Mouse (Mus musculus): ENCODE results near the gene Dhrs3. TPM values are rescaled to one million over a fixed set of nuclear protein-coding genes. Genes with fewer than 3 reads are reported as not detected.

Dhrs3 gene
- polyA plus RNA-seq, 1 experiment from 2014 or later: 36.5 TPM

DNA sequence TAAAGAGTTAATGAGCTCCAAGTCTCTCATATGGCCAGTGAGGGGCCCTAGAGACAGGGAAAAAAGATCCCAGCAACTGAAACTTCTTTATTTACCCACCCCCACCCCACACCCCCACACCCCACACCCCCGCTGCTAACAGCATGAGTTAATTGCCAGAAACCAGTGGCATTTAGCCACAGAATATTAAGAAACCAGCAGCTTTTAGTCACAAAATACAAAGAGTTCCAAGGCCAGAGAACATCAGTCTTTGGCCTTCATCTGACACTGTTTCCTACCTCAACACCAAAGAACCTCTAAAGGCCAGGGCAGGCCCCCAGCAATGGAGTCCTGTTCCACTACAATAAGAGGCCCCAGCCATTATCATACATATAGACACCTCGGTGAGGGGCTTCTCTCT lies 11.3 kb upstream of the Dhrs3 start:
- DNase-seq (no peak), ATAC-seq (ENCODE audit: insufficient read depth) (no peak)
- Histone ChIP-seq H3K36me3 (ENCODE audit: insufficient read depth) (no peaks in the 10 kb centered on the region), H3K4me1 (ENCODE audit: insufficient read depth) (no peaks in the 10 kb centered on the region), H3K9ac (no peak overlapping the region), H3K27ac (ENCODE audit: low read depth) (no peak overlapping the region), H3K9me3 (ENCODE audit: low read depth, low read length) (no peaks in the 10 kb centered on the region), H3K4me2 (no peak overlapping the region), H3K4me3 (ENCODE audit: low read depth, low read length) (no peak overlapping the region), H3K27me3 (ENCODE audit: insufficient read depth, low read length) (no peaks in the 10 kb centered on the region)
- no peak for TF ChIP-seq CTCF (IDR thresholded peaks at IDR 0.05; ENCODE audit: low read depth)
- 80% methylated on average over 2 of the region's 2 CpGs for WGBS

DNA sequence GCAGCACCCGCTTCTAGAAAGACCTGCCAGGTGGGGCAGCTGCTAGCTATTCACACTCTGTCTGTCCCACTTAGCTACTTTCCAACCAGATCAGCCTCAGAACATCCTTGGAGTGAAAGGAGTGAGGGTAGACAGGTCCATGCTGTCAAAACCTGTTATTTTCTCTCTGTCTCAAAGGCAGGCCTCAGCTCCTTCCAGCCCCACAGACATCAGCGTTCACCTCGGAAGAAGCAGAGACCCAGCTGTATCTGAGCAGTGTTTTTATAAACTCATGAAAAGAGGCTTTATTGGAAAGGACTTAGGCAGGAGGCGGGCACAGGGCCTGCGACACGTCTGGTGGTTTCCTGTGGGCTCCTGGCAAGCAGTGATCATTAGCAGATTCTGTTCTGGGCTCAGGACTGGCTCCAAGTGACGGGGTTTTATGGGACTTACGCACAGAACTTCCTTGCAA lies 9.7 kb upstream of the Dhrs3 start:
- Histone ChIP-seq H3K4me2 (no peak overlapping the region), H3K9me3 (ENCODE audit: low read depth, low read length) (no peaks in the 10 kb centered on the region), H3K36me3 (ENCODE audit: insufficient read depth) (no peaks in the 10 kb centered on the region), H3K27ac (ENCODE audit: low read depth) (no peak overlapping the region), H3K9ac (no peak overlapping the region), H3K4me1 (ENCODE audit: insufficient read depth) (no peaks in the 10 kb centered on the region), H3K27me3 (ENCODE audit: insufficient read depth, low read length) (no peaks in the 10 kb centered on the region), H3K4me3 (ENCODE audit: low read depth, low read length) (no peak overlapping the region)
- DNase-seq (no peak), ATAC-seq (ENCODE audit: insufficient read depth) (no peak)
- 47% methylated on average over 8 of the region's 8 CpGs for WGBS
- no peak for TF ChIP-seq CTCF (IDR thresholded peaks at IDR 0.05; ENCODE audit: low read depth)

DNA sequence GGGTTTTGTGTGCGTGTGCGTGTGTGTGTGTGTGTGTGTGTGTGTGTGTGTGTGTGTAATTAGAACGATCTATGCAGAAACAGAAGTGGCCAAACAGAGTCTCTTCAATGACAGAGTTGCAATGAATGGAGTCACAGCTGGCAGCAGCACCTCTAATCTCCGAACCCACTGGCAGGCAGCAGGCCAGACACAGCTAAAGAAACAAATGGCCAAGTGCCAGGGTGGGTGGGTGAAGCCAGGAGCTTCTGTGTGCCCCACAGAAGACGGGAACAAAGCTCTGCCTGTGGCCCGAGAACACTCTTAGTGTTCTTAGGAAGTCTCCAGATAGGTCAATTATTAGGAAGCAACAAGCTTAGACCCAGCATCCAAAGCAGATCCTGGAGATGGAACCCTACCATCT lies 6.2 kb upstream of the Dhrs3 start:
- 59% methylated on average over 6 of the region's 6 CpGs for WGBS
- no peaks in the 10 kb centered on the region for H3K27me3 ChIP-seq (ENCODE audit: insufficient read depth, low read length)
- H3K27ac ChIP-seq (ENCODE audit: low read depth): no peak overlapping the region
- no peak for TF ChIP-seq CTCF (IDR thresholded peaks at IDR 0.05; ENCODE audit: low read depth)
- H3K4me1 ChIP-seq (ENCODE audit: insufficient read depth): no peaks in the 10 kb centered on the region
- no peak overlapping the region for H3K9ac ChIP-seq
- no peak overlapping the region for H3K4me2 ChIP-seq
- no peaks in the 10 kb centered on the region for H3K9me3 ChIP-seq (ENCODE audit: low read depth, low read length)
- H3K4me3 ChIP-seq (ENCODE audit: low read depth, low read length): no peak overlapping the region
- no peaks in the 10 kb centered on the region for H3K36me3 ChIP-seq (ENCODE audit: insufficient read depth)
- ATAC-seq (ENCODE audit: insufficient read depth): no peak
- DNase-seq: no peak

DNA sequence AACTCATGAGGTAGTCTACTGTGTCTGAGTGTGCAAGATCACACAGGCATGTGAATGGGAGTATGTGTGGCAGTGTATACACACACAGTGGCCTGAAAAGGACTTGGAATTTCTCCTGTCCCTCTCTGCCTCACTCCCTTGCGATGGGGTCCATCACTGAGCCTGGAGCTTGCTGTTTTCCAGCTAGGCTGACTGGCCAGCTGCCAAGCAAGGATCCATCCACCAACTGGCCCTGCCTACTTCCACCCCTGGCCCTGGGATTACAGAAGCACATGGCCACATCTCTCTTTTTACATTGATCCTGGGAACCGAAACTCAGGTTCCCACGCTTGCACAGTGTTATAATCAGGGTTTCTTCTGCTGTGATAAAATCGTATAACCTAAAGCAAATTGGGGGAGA lies 3.9 kb upstream of the Dhrs3 start:
- no peaks in the 10 kb centered on the region for H3K9me3 ChIP-seq (ENCODE audit: low read depth, low read length)
- H3K4me3 ChIP-seq (ENCODE audit: low read depth, low read length): no peak overlapping the region
- no peak for ATAC-seq (ENCODE audit: insufficient read depth)
- no peak overlapping the region for H3K9ac ChIP-seq
- H3K4me2 ChIP-seq: no peak overlapping the region
- no peak overlapping the region for H3K27ac ChIP-seq (ENCODE audit: low read depth)
- no peaks in the 10 kb centered on the region for H3K4me1 ChIP-seq (ENCODE audit: insufficient read depth)
- 79% methylated on average over 4 of the region's 4 CpGs for WGBS
- H3K36me3 ChIP-seq (ENCODE audit: insufficient read depth): no peaks in the 10 kb centered on the region
- no peak for TF ChIP-seq CTCF (IDR thresholded peaks at IDR 0.05; ENCODE audit: low read depth)
- H3K27me3 ChIP-seq (ENCODE audit: insufficient read depth, low read length): peaks cover 3% of the 10 kb centered on the region; the same call in 1 of the 2 replicates
- DNase-seq: peak; percentile 45

DNA sequence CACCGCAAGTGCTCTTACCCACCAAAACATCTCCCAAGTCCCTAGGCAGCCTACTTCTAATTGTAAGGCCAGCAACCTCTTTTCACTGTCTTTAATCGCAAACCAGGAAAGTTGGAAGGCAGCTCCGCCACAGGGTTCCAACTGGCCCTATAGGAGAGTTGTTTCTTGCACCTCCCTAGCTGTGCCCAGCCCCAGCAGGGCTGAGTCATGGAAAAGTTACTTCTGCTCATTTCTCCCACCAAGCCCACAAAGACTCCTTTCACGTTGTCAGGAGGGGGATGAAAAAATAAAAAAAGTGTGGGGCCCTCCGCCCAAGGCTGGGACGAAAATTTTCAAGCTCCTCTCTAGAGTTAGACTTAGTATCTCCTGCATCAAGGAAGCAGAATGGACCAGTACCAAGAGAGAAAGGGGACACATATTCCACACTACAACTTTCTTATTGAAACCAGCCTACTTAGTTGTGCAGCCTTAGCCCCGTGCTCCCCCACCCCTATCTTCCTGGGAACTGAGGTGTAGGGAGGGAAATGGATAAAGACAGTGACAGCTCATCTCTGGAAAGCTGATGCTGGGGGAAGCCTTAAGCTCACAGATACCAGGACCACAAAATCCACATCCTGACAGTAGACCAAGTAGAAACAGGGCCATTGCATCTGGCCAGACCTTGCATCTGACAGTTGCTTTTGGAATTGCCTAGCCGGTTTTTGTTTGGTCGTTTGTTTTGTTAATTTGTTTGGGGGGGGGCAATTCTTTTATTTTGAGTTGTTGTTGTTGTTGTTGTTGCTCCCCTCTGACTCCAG lies 2.9 kb upstream of the Dhrs3 start:
- Histone ChIP-seq H3K4me1 (ENCODE audit: insufficient read depth) (no peaks in the 10 kb centered on the region), H3K9ac (no peak overlapping the region), H3K4me3 (ENCODE audit: low read depth, low read length) (no peak overlapping the region), H3K4me2 (no peak overlapping the region), H3K27me3 (ENCODE audit: insufficient read depth, low read length) (peaks cover 3% of the 10 kb centered on the region; the same call in 1 of the 2 replicates), H3K9me3 (ENCODE audit: low read depth, low read length) (no peaks in the 10 kb centered on the region), H3K27ac (ENCODE audit: low read depth) (no peak overlapping the region), H3K36me3 (ENCODE audit: insufficient read depth) (no peaks in the 10 kb centered on the region)
- no peak for DNase-seq
- WGBS: 78% methylated on average over 9 of the region's 9 CpGs
- no peak for TF ChIP-seq CTCF (IDR thresholded peaks at IDR 0.05; ENCODE audit: low read depth)
- ATAC-seq (ENCODE audit: insufficient read depth): no peak

DNA sequence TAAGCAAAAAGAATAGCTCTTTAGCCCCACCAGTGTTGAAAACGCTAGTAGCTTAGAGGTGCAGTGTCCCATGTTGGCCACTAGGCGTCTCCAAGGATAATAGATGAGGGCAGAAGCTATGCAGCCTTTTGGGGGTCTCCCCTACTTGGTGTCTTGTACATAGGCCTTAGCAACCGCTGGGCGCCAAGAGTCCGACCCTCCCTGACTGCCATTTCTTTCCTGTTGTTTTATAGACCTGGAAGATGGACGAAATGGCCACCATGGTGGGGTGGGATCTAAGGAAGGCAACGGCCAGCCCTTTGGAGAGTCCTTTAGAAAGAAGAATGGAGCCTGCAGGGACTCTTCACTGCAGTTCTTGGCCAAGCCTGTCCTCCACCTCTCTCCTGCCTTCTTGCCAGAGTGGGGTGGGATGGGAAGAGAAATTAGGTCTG lies 1.9 kb upstream of the Dhrs3 start:
- Histone ChIP-seq H3K4me2 (no peak overlapping the region), H3K36me3 (ENCODE audit: insufficient read depth) (no peaks in the 10 kb centered on the region), H3K4me3 (ENCODE audit: low read depth, low read length) (no peak overlapping the region), H3K27me3 (ENCODE audit: insufficient read depth, low read length) (peaks cover 3% of the 10 kb centered on the region; the same call in 1 of the 2 replicates), H3K27ac (ENCODE audit: low read depth) (no peak overlapping the region), H3K4me1 (ENCODE audit: insufficient read depth) (no peaks in the 10 kb centered on the region; the same call in 1 of the 2 replicates), H3K9me3 (ENCODE audit: low read depth, low read length) (no peaks in the 10 kb centered on the region), H3K9ac (no peak overlapping the region)
- DNase-seq (peak; percentile 93), ATAC-seq (ENCODE audit: insufficient read depth) (peak; percentile 22)
- WGBS: 9% methylated on average over 7 of the region's 7 CpGs
- peak; percentile 99 for TF ChIP-seq CTCF (IDR thresholded peaks at IDR 0.05; ENCODE audit: low read depth)

DNA sequence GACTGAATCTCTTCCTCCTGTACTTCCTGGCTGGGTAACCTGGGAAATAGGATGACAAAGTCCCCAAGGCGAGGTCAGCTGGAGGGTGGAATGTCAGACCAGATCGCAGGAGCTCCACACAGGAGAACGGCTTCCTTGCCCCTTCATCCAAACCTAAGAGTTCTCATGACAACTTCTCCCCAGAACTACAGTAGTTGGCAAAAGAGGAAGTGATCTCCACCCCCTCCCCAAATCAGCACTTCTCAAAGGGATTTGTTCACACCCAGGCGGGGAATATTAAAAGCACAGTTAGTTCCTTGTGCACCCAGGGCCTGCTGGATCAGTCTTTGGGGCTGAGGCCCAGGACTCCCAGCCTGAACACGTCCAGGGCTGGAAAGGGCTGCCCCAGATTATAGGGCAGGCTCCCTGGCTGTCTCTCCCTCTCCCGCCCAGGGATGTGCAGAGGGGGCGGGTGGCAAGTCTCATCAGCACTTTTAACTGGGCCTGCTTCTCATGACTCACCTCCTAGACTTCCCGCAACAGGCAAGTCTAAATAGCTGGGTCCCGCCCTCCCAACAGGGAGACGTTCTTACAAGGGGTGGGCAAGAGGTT lies 1.4 kb upstream of the Dhrs3 start:
- Histone ChIP-seq H3K9me3 (ENCODE audit: low read depth, low read length) (no peaks in the 10 kb centered on the region), H3K9ac (no peak overlapping the region), H3K4me2 (peak overlapping the region; percentile 90; the same call in 1 of the 2 replicates), H3K4me1 (ENCODE audit: insufficient read depth) (no peaks in the 10 kb centered on the region; the same call in 1 of the 2 replicates), H3K4me3 (ENCODE audit: low read depth, low read length) (no peak overlapping the region), H3K36me3 (ENCODE audit: insufficient read depth) (no peaks in the 10 kb centered on the region), H3K27me3 (ENCODE audit: insufficient read depth, low read length) (peaks cover 3% of the 10 kb centered on the region; the same call in 1 of the 2 replicates), H3K27ac (ENCODE audit: low read depth) (no peak overlapping the region)
- WGBS: 47% methylated on average over 10 of the region's 10 CpGs
- ATAC-seq (ENCODE audit: insufficient read depth) (no peak), DNase-seq (peak; percentile 23)
- TF ChIP-seq CTCF (IDR thresholded peaks at IDR 0.05; ENCODE audit: low read depth): no peak

Measured in lung, embryonic 14.5 days (tissue).